Mouse (Mus musculus): ENCODE data around the gene Rexo4. TPM values are rescaled to one million over a fixed set of nuclear protein-coding genes. Genes with fewer than 3 reads are reported as not detected.

Gene Rexo4
- total RNA-seq (2014; rRNA removed; ENCODE audit: low replicate concordance) (9.7 and 22.9 TPM in 2 replicates), polyA plus RNA-seq (2015; fragmentation: Nextera tagmentation; extraction: Ambion mirVana) (13.3 and 16.2 TPM in 2 replicates)

DNA sequence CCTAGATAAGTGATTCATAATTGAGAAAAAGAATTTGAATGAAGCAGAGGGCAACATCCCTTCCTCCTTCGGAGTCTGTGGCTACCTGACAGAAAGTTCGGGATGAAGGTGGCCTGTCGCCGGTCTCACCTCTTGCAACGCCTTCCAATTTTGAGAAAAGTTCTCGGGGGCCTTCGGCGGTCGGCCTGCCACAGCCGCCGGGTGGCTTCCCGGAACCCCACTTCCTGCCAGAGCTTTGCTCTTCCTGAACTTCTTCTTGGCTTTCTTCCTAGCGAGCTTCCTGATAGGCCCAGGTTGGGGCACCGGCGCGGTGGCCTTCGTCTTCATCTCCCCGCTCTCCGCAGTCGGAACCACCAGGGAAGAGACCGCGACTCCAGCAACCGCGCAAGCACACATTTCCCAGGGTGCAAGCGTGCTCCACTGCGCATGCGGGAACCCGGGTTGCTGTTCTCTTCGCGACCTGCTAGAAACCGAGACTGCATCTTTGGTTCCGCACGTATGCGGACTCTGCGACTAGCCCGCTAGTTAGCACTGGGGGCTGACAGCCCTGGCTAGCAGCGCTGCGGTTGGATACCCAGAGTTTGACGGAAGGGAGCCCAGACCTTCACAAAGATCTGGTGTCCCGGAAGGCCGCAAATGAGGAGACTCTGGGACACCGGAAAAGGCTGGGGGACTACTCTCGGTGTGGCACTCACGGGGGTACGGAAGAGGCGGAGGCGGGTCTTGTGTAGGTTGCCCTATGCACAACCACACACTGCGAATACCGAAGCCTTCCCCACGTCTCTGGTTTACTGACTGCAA, at the start of gene Rexo4:
Gene Rexo4, minus strand, starts transcription at position 464 of the 801 bp plus-strand sequence.
- H3K4me3 ChIP-seq (ENCODE audit: low read depth, low read length): peak within 1 kb of the TSS; percentile 79
- H3K4me1 ChIP-seq (ENCODE audit: control insufficient read depth, insufficient read depth): peaks cover 16% of the 10 kb centered on the region
- no peaks in the 10 kb centered on the region for H3K9me3 ChIP-seq (replicated peaks; ENCODE audit: control insufficient read depth, low read length)
- no peaks in the 10 kb centered on the region for H3K27me3 ChIP-seq (ENCODE audit: control insufficient read depth, insufficient read depth, low read length)
- H3K36me3 ChIP-seq (replicated peaks; ENCODE audit: control insufficient read depth, insufficient read depth, low read length): peaks cover 20% of the 10 kb centered on the region
- H3K9ac ChIP-seq (replicated peaks; ENCODE audit: low read depth, low read length): peak within 1 kb of the TSS; percentile 77
- H3K27ac ChIP-seq (ENCODE audit: low read depth): peak within 1 kb of the TSS; percentile 96
- no peak; the same call in 1 of the 2 replicates for TF ChIP-seq EP300 (IDR thresholded peaks at IDR 0.05; ENCODE audit: low read depth)
- no peak for TF ChIP-seq CTCF (IDR thresholded peaks at IDR 0.05; ENCODE audit: low read depth)
- DNase-seq (ENCODE audit: low spot score) (peak; percentile 93), ATAC-seq (ENCODE audit: insufficient read depth, low read depth) (peak; percentile 94)
- WGBS: under 1% methylated on average over 50 of the region's 50 CpGs
- H3K4me2 ChIP-seq (ENCODE audit: low read depth, low read length): peak within 1 kb of the TSS; percentile 89

DNA sequence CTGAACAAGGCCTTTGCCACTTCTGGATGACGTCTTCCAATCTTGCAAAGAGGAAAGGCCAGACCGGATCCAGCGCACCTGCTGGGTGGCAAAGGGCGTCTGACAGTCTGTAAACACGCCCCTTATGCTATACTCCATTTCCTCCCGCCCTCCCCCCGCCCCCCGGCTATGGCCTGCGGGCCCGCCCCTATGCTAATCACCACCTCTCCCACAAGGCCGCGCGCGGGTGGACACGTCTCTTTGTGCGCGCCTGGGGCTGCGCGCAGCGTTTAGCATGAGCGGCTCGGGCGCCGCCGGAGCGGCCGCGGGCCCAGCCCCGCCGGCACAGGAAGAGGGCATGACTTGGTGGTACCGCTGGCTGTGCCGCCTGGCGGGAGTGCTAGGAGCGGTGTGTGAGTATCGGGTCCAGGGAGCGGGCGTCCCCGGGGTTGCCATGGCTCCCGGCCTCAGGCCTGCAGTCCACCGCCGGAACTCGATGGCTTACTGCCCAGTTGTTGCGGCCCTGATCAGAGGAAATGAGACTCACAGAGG, 45.6 kb upstream of the Rexo4 start, which contains the start of gene Cacfd1:
Gene Cacfd1, plus strand, starts transcription at position 213 of the 531 bp plus-strand sequence.
- DNase-seq (ENCODE audit: low spot score): peak; percentile 90
- Histone ChIP-seq H3K36me3 (replicated peaks; ENCODE audit: control insufficient read depth, insufficient read depth, low read length) (peaks cover 14% of the 10 kb centered on the region), H3K9me3 (replicated peaks; ENCODE audit: control insufficient read depth, low read length) (no peaks in the 10 kb centered on the region), H3K27me3 (ENCODE audit: control insufficient read depth, insufficient read depth, low read length) (no peaks in the 10 kb centered on the region), H3K4me1 (ENCODE audit: control insufficient read depth, insufficient read depth) (no peaks in the 10 kb centered on the region; the same call in 1 of the 2 replicates), H3K9ac (replicated peaks; ENCODE audit: low read depth, low read length) (peak within 1 kb of the TSS; percentile 83), H3K4me3 (ENCODE audit: low read depth, low read length) (peak within 1 kb of the TSS; percentile 77), H3K27ac (ENCODE audit: low read depth) (peak within 1 kb of the TSS; percentile 80), H3K4me2 (ENCODE audit: low read depth, low read length) (peak within 1 kb of the TSS; percentile 64)
- no peak for TF ChIP-seq CTCF (IDR thresholded peaks at IDR 0.05; ENCODE audit: low read depth)
- peak; percentile 53; the same call in 1 of the 2 replicates for TF ChIP-seq EP300 (IDR thresholded peaks at IDR 0.05; ENCODE audit: low read depth)
- peak; percentile 97 for ATAC-seq (ENCODE audit: insufficient read depth, low read depth)
- WGBS: under 1% methylated on average over 42 of the region's 43 CpGs

DNA sequence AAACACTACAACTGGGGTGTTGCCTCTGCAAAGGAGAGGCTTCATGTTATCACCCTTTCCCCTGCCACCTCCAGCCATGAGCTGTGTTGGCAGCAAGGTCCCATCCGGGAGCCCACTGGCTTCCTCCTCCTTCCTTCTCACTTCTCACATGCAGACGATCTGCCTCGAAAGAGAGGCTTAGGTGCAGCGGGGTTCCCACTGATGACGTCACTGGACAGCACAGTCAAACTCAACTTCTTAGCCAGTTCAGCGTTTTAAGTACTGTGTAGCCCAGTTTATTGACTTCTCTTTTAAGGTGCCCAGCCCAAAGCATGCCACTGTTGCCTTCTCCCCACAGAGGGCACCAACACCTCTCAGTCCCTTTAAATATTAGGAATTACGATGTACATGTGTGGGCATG, 43.5 kb upstream of the Rexo4 start:
- Histone ChIP-seq H3K27ac (ENCODE audit: low read depth) (no peak overlapping the region), H3K4me1 (ENCODE audit: control insufficient read depth, insufficient read depth) (no peaks in the 10 kb centered on the region; the same call in 1 of the 2 replicates), H3K9me3 (replicated peaks; ENCODE audit: control insufficient read depth, low read length) (no peaks in the 10 kb centered on the region), H3K4me2 (ENCODE audit: low read depth, low read length) (no peak overlapping the region), H3K4me3 (ENCODE audit: low read depth, low read length) (no peak overlapping the region), H3K27me3 (ENCODE audit: control insufficient read depth, insufficient read depth, low read length) (no peaks in the 10 kb centered on the region), H3K9ac (replicated peaks; ENCODE audit: low read depth, low read length) (no peak overlapping the region), H3K36me3 (replicated peaks; ENCODE audit: control insufficient read depth, insufficient read depth, low read length) (no peaks in the 10 kb centered on the region)
- TF ChIP-seq EP300 (IDR thresholded peaks at IDR 0.05; ENCODE audit: low read depth) (no peak), CTCF (IDR thresholded peaks at IDR 0.05; ENCODE audit: low read depth) (no peak)
- ATAC-seq (ENCODE audit: insufficient read depth, low read depth): no peak
- 56% methylated on average over 7 of the region's 7 CpGs for WGBS
- DNase-seq (ENCODE audit: low spot score): no peak

DNA sequence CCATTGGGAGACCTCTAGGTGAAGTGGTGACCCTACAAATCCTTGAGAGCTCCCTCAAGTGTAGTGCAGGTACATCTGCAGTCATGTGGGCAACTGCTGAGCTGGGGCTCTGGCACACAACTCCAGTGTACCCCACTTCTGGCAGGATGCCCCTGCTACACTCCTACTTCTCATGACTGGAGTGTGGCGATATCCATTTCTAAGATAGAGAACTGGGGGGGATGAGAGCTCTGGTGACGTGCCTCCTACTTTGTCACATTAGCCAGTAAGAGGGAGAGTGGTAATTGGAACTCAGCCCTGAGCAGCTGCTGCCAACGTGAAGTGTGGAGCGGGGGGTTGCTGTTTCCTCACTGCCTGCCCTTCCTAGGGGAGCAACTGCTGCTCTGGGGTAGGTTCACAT, 42.1 kb upstream of the Rexo4 start:
- Histone ChIP-seq H3K27me3 (ENCODE audit: control insufficient read depth, insufficient read depth, low read length) (no peaks in the 10 kb centered on the region), H3K9ac (replicated peaks; ENCODE audit: low read depth, low read length) (no peak overlapping the region), H3K4me3 (ENCODE audit: low read depth, low read length) (no peak overlapping the region), H3K4me1 (ENCODE audit: control insufficient read depth, insufficient read depth) (no peaks in the 10 kb centered on the region; the same call in 1 of the 2 replicates), H3K27ac (ENCODE audit: low read depth) (no peak overlapping the region), H3K4me2 (ENCODE audit: low read depth, low read length) (no peak overlapping the region), H3K9me3 (replicated peaks; ENCODE audit: control insufficient read depth, low read length) (no peaks in the 10 kb centered on the region), H3K36me3 (replicated peaks; ENCODE audit: control insufficient read depth, insufficient read depth, low read length) (no peaks in the 10 kb centered on the region)
- TF ChIP-seq CTCF (IDR thresholded peaks at IDR 0.05; ENCODE audit: low read depth) (no peak), EP300 (IDR thresholded peaks at IDR 0.05; ENCODE audit: low read depth) (no peak)
- WGBS: 40% methylated on average over 4 of the region's 4 CpGs
- ATAC-seq (ENCODE audit: insufficient read depth, low read depth) (no peak), DNase-seq (ENCODE audit: low spot score) (no peak)

DNA sequence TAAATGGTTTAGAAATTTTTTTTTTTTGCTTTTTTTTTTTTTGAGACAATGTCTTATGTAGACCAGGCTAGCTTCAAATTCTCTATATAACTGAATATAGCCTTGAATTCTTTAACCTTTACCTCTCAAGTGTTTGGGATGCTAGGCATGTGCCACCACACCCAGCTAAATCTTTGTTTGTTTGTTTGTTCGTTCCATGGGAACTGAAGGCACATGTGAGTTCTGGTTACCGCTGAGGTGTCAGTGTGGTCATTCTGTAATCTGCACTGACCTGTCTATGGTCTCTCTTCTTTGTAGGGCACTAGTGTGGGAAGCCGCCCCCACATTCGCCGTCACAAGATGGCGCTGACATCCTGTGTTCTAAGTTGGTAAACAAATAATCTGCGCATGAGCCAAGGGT, 33.8 kb upstream of the Rexo4 start:
- ATAC-seq (ENCODE audit: insufficient read depth, low read depth): no peak
- Histone ChIP-seq H3K27ac (ENCODE audit: low read depth) (no peak overlapping the region), H3K4me3 (ENCODE audit: low read depth, low read length) (no peak overlapping the region), H3K9me3 (replicated peaks; ENCODE audit: control insufficient read depth, low read length) (no peaks in the 10 kb centered on the region), H3K27me3 (ENCODE audit: control insufficient read depth, insufficient read depth, low read length) (no peaks in the 10 kb centered on the region), H3K4me2 (ENCODE audit: low read depth, low read length) (no peak overlapping the region), H3K9ac (replicated peaks; ENCODE audit: low read depth, low read length) (no peak overlapping the region), H3K4me1 (ENCODE audit: control insufficient read depth, insufficient read depth) (no peaks in the 10 kb centered on the region), H3K36me3 (replicated peaks; ENCODE audit: control insufficient read depth, insufficient read depth, low read length) (no peaks in the 10 kb centered on the region)
- no peak for DNase-seq (ENCODE audit: low spot score)
- TF ChIP-seq EP300 (IDR thresholded peaks at IDR 0.05; ENCODE audit: low read depth): no peak
- no peak for TF ChIP-seq CTCF (IDR thresholded peaks at IDR 0.05; ENCODE audit: low read depth)
- WGBS: 85% methylated on average over 6 of the region's 7 CpGs
